Mouse (Mus musculus) liver, adult 2 months (tissue): Measurements from ENCODE around the gene Pax8.

Source experiments
- CTCF ChIP-seq: fragments of 200-500 bp; IDR thresholded peaks from 2 replicates; pipeline ENCODE4 v1.5.1; 2011; ENCODE audit warnings: low read depth, low read length, control low read depth
- POLR2A ChIP-seq: fragments of 200-500 bp; IDR thresholded peaks from 2 replicates; pipeline ENCODE4 v1.6.1; 2011; ENCODE audit warnings: low read length, control low read depth; ENCODE audit not compliant: insufficient read depth; ENCODE audit errors: extremely low read depth

DNA sequence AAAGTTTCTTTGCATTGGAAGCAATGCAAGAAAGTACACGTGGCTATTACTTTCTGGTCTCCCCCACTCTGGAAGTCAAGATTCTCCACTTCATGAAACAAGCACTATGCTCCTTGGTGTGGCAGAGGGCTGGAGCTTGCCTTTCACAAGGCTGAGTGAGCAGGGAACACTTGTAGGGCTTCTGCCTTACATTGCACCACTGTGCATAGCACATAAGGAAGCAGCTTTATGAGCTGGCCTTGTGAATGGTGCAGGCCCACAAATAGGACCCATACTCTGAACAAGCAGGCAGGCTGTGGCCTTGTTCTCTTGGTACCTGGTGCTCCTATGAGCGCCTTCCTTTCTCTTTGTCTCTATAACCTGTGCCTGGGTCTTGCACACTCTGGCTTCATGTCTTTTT, 82.1 kb downstream of the Pax8 start:
- TF ChIP-seq POLR2A (no peak), CTCF (no peak)
